Mouse (Mus musculus): ENCODE results near the gene Syt1. TPM values are rescaled to one million over a fixed set of nuclear protein-coding genes. Genes with fewer than 3 reads are reported as not detected.

Syt1 gene
- polyA plus RNA-seq, 1 experiment = 0.27 TPM

- Histone ChIP-seq H3K4me3 (ENCODE audit: control insufficient read depth, low read depth, low read length) (no peak overlapping the region), H3K27me3 (ENCODE audit: control insufficient read depth, insufficient read depth, low read length) (no peaks in the 10 kb centered on the region), H3K36me3 (ENCODE audit: control insufficient read depth, insufficient read depth, low read length) (no peaks in the 10 kb centered on the region), H3K4me1 (ENCODE audit: control insufficient read depth, insufficient read depth, low read length) (no peaks in the 10 kb centered on the region), H3K27ac (ENCODE audit: control insufficient read depth, insufficient read depth, low read depth, low read length) (no peak overlapping the region)
- no peak for TF ChIP-seq POLR2A (IDR thresholded peaks at IDR 0.05; ENCODE audit: control insufficient read depth, low read depth, low read length)
- no peak for TF ChIP-seq CTCF (IDR thresholded peaks at IDR 0.05; ENCODE audit: control insufficient read depth, insufficient read depth, insufficient replicate concordance, low read depth, low read length)
Measured at GRCm38 (mm10) chr10:108569568-108570139, 441.1 kb downstream of the Syt1 start.

GRCm38 (mm10) chr10:108568925-108569324, 441.9 kb downstream of the Syt1 start:
- H3K27me3 ChIP-seq (ENCODE audit: control insufficient read depth, insufficient read depth, low read length) = no peaks in the 10 kb centered on the region
- H3K27ac ChIP-seq (ENCODE audit: control insufficient read depth, insufficient read depth, low read depth, low read length) = no peak overlapping the region
- TF ChIP-seq CTCF (IDR thresholded peaks at IDR 0.05; ENCODE audit: control insufficient read depth, insufficient read depth, insufficient replicate concordance, low read depth, low read length) (no peak), POLR2A (IDR thresholded peaks at IDR 0.05; ENCODE audit: control insufficient read depth, low read depth, low read length) (no peak)
- no peaks in the 10 kb centered on the region for H3K4me1 ChIP-seq (ENCODE audit: control insufficient read depth, insufficient read depth, low read length)
- H3K4me3 ChIP-seq (ENCODE audit: control insufficient read depth, low read depth, low read length) = no peak overlapping the region
- H3K36me3 ChIP-seq (ENCODE audit: control insufficient read depth, insufficient read depth, low read length) = no peaks in the 10 kb centered on the region

GRCm38 (mm10) chr10:108568136-108568535, 442.6 kb downstream of the Syt1 start:
- H3K36me3 ChIP-seq (ENCODE audit: control insufficient read depth, insufficient read depth, low read length) = no peaks in the 10 kb centered on the region
- no peaks in the 10 kb centered on the region for H3K4me1 ChIP-seq (ENCODE audit: control insufficient read depth, insufficient read depth, low read length)
- TF ChIP-seq CTCF (IDR thresholded peaks at IDR 0.05; ENCODE audit: control insufficient read depth, insufficient read depth, insufficient replicate concordance, low read depth, low read length) (no peak), POLR2A (IDR thresholded peaks at IDR 0.05; ENCODE audit: control insufficient read depth, low read depth, low read length) (no peak)
- no peaks in the 10 kb centered on the region for H3K27me3 ChIP-seq (ENCODE audit: control insufficient read depth, insufficient read depth, low read length)
- no peak overlapping the region for H3K4me3 ChIP-seq (ENCODE audit: control insufficient read depth, low read depth, low read length)
- H3K27ac ChIP-seq (ENCODE audit: control insufficient read depth, insufficient read depth, low read depth, low read length) = no peak overlapping the region

GRCm38 (mm10) chr10:108567456-108567855, 443.3 kb downstream of the Syt1 start:
- Histone ChIP-seq H3K36me3 (ENCODE audit: control insufficient read depth, insufficient read depth, low read length) (no peaks in the 10 kb centered on the region), H3K27me3 (ENCODE audit: control insufficient read depth, insufficient read depth, low read length) (no peaks in the 10 kb centered on the region), H3K4me3 (ENCODE audit: control insufficient read depth, low read depth, low read length) (no peak overlapping the region), H3K27ac (ENCODE audit: control insufficient read depth, insufficient read depth, low read depth, low read length) (no peak overlapping the region), H3K4me1 (ENCODE audit: control insufficient read depth, insufficient read depth, low read length) (no peaks in the 10 kb centered on the region)
- no peak for TF ChIP-seq POLR2A (IDR thresholded peaks at IDR 0.05; ENCODE audit: control insufficient read depth, low read depth, low read length)
- no peak for TF ChIP-seq CTCF (IDR thresholded peaks at IDR 0.05; ENCODE audit: control insufficient read depth, insufficient read depth, insufficient replicate concordance, low read depth, low read length)

- TF ChIP-seq CTCF (IDR thresholded peaks at IDR 0.05; ENCODE audit: control insufficient read depth, insufficient read depth, insufficient replicate concordance, low read depth, low read length) (no peak), POLR2A (IDR thresholded peaks at IDR 0.05; ENCODE audit: control insufficient read depth, low read depth, low read length) (no peak)
- H3K4me3 ChIP-seq (ENCODE audit: control insufficient read depth, low read depth, low read length) = no peak overlapping the region
- H3K27ac ChIP-seq (ENCODE audit: control insufficient read depth, insufficient read depth, low read depth, low read length) = no peak overlapping the region
- no peaks in the 10 kb centered on the region for H3K27me3 ChIP-seq (ENCODE audit: control insufficient read depth, insufficient read depth, low read length)
- no peaks in the 10 kb centered on the region for H3K4me1 ChIP-seq (ENCODE audit: control insufficient read depth, insufficient read depth, low read length)
- H3K36me3 ChIP-seq (ENCODE audit: control insufficient read depth, insufficient read depth, low read length) = no peaks in the 10 kb centered on the region
Measured at GRCm38 (mm10) chr10:108559607-108559908, 451.2 kb downstream of the Syt1 start.

GRCm38 (mm10) chr10:108558812-108559606, 451.8 kb downstream of the Syt1 start:
- Histone ChIP-seq H3K27me3 (ENCODE audit: control insufficient read depth, insufficient read depth, low read length) (no peaks in the 10 kb centered on the region), H3K4me3 (ENCODE audit: control insufficient read depth, low read depth, low read length) (no peak overlapping the region), H3K4me1 (ENCODE audit: control insufficient read depth, insufficient read depth, low read length) (no peaks in the 10 kb centered on the region), H3K36me3 (ENCODE audit: control insufficient read depth, insufficient read depth, low read length) (no peaks in the 10 kb centered on the region), H3K27ac (ENCODE audit: control insufficient read depth, insufficient read depth, low read depth, low read length) (no peak overlapping the region)
- TF ChIP-seq POLR2A (IDR thresholded peaks at IDR 0.05; ENCODE audit: control insufficient read depth, low read depth, low read length) = no peak
- TF ChIP-seq CTCF (IDR thresholded peaks at IDR 0.05; ENCODE audit: control insufficient read depth, insufficient read depth, insufficient replicate concordance, low read depth, low read length) = no peak

- Histone ChIP-seq H3K27me3 (ENCODE audit: control insufficient read depth, insufficient read depth, low read length) (no peaks in the 10 kb centered on the region), H3K27ac (ENCODE audit: control insufficient read depth, insufficient read depth, low read depth, low read length) (no peak overlapping the region), H3K36me3 (ENCODE audit: control insufficient read depth, insufficient read depth, low read length) (no peaks in the 10 kb centered on the region), H3K4me3 (ENCODE audit: control insufficient read depth, low read depth, low read length) (no peak overlapping the region), H3K4me1 (ENCODE audit: control insufficient read depth, insufficient read depth, low read length) (no peaks in the 10 kb centered on the region)
- TF ChIP-seq POLR2A (IDR thresholded peaks at IDR 0.05; ENCODE audit: control insufficient read depth, low read depth, low read length) (no peak), CTCF (IDR thresholded peaks at IDR 0.05; ENCODE audit: control insufficient read depth, insufficient read depth, insufficient replicate concordance, low read depth, low read length) (no peak)
Measured at GRCm38 (mm10) chr10:108552544-108552943, 458.2 kb downstream of the Syt1 start.

Data from testis, adult 2 months (tissue).